Mouse (Mus musculus): Measurements from ENCODE around the gene Abcc6.

DNA sequence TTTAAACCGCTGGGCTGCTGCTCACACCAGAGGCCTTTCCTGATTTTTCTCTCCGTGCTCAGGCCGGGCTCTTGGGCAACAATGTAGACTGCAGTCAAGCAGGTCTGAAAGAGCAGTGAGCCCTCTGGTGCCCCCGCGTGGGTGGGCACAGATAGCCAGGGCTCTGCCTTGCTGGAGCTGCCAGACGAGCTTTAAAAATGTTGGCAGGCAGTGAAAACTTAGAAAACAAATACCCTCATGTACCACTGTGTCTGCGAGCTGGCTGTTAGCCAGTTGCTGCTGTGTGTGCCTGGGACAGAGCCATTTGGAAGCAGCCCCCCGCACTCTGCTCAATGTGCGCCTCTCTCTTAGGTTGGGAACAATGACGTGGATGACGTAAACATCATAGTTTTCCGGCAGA is 47.6 kb upstream of the Abcc6 start:
- no peak for TF ChIP-seq CTCF (IDR thresholded peaks at IDR 0.05; ENCODE audit: low read depth, low read length)
- TF ChIP-seq POLR2A (IDR thresholded peaks at IDR 0.05; ENCODE audit: insufficient read depth, low read length): no peak
- TF ChIP-seq EP300 (IDR thresholded peaks at IDR 0.05; ENCODE audit: insufficient read depth, low read depth, low read length): no peak
